Mouse (Mus musculus) ES-Bruce4 (cell line): ENCODE data around the gene Bloc1s6. TPM values are rescaled to one million over a fixed set of nuclear protein-coding genes. Genes with fewer than 3 reads are reported as not detected.

ENCODE experiments used
- H3K27ac ChIP-seq: 2 replicates; pipeline ENCODE4 v1.5.1; 2012; ENCODE audit warnings: low read length, inconsistent platforms; ENCODE audit not compliant: insufficient read depth
- H3K27me3 ChIP-seq: 2 replicates; pipeline ENCODE4 v1.6.1; 2012; ENCODE audit warnings: mild to moderate bottlenecking, low read length, inconsistent platforms; ENCODE audit not compliant: control insufficient read depth, poor library complexity, insufficient read depth, severe bottlenecking
- H3K36me3 ChIP-seq: 2 replicates; pipeline ENCODE4 v1.6.1; 2012; ENCODE audit warnings: inconsistent platforms, mild to moderate bottlenecking, low read length, moderate library complexity; ENCODE audit not compliant: control insufficient read depth, poor library complexity, insufficient read depth, severe bottlenecking
- H3K4me1 ChIP-seq: one replicate; pipeline ENCODE4 v1.8.1; 2011; ENCODE audit warnings: low read length; ENCODE audit not compliant: control insufficient read depth, insufficient read depth
- H3K4me3 ChIP-seq: 2 replicates; pipeline ENCODE4 v1.5.1; 2011; ENCODE audit warnings: low read depth, mild to moderate bottlenecking, low read length
- H3K9ac ChIP-seq: 2 replicates; pipeline ENCODE4 v1.6.1; 2012; ENCODE audit warnings: low read depth, mild to moderate bottlenecking, inconsistent platforms; ENCODE audit not compliant: poor library complexity, severe bottlenecking
- H3K9me3 ChIP-seq: replicated peaks from 2 replicates; pipeline ENCODE4 v1.6.1; 2012; ENCODE audit warnings: mild to moderate bottlenecking, low read length, inconsistent platforms; ENCODE audit not compliant: control insufficient read depth, poor library complexity, insufficient read depth, severe bottlenecking
- CTCF ChIP-seq: IDR thresholded peaks from one replicate; pipeline ENCODE4 v1.8.1; 2011; ENCODE audit warnings: low read depth, low read length
- EP300 ChIP-seq: IDR thresholded peaks from 2 replicates; pipeline ENCODE4 v1.6.1; 2011; ENCODE audit warnings: low read depth, low read length; ENCODE audit not compliant: insufficient read depth
- POLR2A ChIP-seq: IDR thresholded peaks from one replicate; pipeline ENCODE4 v1.8.1; 2011; ENCODE audit warnings: low read length; ENCODE audit not compliant: insufficient read depth
- polyA plus RNA-seq: library from polyadenylated mRNA; stranded (reverse); fragments of >200 nt; gene quantifications from 2 replicates; pipeline ENCODE4 v1.2.4, GENCODE M21; 2011; ENCODE audit warnings: low read depth; ENCODE audit not compliant: missing spikeins, insufficient read depth, insufficient read length

Bloc1s6 gene
- polyA plus RNA-seq, 1 experiment, result 34.8 TPM

DNA sequence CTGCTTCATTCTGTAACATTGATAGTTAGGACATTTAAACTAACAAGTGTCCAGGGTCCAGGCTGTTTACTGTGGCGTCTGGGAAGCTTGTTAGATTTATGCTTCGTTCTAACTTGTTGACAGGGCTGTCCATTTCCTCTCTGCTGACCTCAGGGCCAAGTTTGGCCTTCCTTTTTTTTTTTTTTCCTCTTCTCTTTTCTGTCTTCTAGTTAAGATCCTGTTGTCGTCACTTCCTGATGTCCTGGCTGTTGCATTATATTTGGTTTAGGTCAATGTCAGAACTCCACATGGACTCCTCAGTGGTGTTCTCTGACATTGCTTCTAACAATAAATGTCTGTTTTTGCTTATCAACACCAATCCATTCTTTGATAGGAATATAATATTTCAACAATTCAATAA, 42.1 kb downstream of the Bloc1s6 start:
- no peaks in the 10 kb centered on the region for H3K4me1 ChIP-seq
- no peaks in the 10 kb centered on the region for H3K9me3 ChIP-seq
- H3K27ac ChIP-seq, result no peak overlapping the region
- H3K9ac ChIP-seq, result no peak overlapping the region
- H3K4me3 ChIP-seq, result no peak overlapping the region
- H3K36me3 ChIP-seq, result no peaks in the 10 kb centered on the region
- no peaks in the 10 kb centered on the region for H3K27me3 ChIP-seq
- TF ChIP-seq CTCF (no peak), POLR2A (no peak), EP300 (no peak)

DNA sequence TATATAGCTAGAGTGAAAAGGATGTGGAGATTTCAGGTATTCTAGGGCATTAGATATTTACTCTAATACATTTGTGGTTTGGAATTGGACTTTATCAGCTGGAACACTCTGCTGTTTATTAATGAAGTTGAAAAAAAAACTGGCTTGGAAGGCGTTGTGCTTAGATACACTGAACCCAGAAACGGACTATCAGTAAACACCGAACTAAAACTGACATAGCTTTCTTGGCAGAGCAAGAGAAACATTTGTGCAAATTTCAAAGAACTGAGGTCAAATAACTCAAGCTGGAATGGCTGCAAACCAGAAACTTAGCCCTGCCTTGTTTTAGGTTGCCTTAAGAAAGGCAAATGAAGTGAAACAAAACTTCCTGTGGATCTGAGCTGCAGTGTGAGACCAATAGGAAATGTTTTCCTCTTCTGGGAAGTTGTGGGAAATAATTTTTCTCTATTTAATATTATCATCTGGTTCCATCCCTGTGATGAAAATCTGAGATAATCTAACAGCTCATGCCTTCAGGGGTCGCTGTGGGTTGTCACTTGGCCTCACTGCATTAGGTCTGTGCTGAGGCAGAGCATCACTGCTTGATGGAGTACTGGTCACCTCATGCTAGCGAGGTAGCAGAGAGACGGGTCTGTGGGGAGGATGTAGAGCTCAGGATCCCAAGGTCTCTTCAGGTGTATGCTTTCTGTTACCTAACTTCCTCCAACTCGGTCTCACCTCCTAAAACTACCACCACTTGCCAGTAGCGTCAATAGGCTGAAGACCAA, 43.5 kb downstream of the Bloc1s6 start:
- no peaks in the 10 kb centered on the region for H3K4me1 ChIP-seq
- H3K9ac ChIP-seq, result no peak overlapping the region
- no peaks in the 10 kb centered on the region for H3K36me3 ChIP-seq
- no peaks in the 10 kb centered on the region for H3K9me3 ChIP-seq
- TF ChIP-seq CTCF, result no peak
- TF ChIP-seq POLR2A, result no peak
- no peak for TF ChIP-seq EP300
- no peak overlapping the region for H3K4me3 ChIP-seq
- H3K27ac ChIP-seq, result no peak overlapping the region
- no peaks in the 10 kb centered on the region for H3K27me3 ChIP-seq

DNA sequence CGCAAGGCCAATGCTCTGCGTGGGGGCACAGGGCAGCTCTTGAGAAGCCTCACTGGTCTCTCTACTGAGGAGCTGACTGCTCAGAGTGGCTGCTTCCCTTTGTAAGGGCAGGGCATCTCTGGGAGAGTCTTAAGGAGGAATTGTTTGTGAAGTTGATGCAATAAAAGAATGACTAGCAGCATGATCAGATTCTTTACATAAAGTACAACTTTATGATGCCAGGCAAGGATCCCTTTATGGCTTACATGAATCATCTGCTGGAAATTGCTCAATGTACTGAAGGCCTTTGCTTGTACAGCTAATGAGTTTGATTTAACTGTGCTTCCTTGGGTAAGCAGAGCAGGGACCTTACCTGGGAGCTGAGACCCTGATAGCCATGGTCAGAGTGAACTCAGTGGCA, 45.4 kb downstream of the Bloc1s6 start:
- H3K27ac ChIP-seq, result no peak overlapping the region
- no peaks in the 10 kb centered on the region for H3K4me1 ChIP-seq
- no peak overlapping the region for H3K9ac ChIP-seq
- no peaks in the 10 kb centered on the region for H3K27me3 ChIP-seq
- no peaks in the 10 kb centered on the region for H3K9me3 ChIP-seq
- no peak overlapping the region for H3K4me3 ChIP-seq
- no peaks in the 10 kb centered on the region for H3K36me3 ChIP-seq
- TF ChIP-seq POLR2A (no peak), CTCF (no peak), EP300 (no peak)

DNA sequence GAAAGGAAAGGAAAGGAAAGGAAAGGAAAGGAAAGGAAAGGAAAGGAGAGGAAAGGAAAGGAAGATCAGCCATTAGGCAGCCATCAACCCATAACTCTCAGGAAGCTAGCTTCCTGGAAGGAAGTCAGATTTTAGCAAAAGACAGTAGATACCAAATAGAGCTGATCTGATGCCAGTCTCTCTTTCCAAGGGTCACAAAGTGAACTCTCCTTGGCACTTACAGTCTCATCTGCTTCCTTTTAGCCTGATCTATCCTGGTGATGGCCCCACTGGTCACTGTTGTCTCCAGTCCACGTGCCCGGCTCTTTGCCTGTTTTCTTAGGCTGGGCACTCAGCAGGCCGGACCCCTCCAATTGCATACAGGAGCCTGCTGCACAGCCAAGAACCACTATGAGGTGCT, 46.4 kb downstream of the Bloc1s6 start:
- TF ChIP-seq CTCF (no peak), EP300 (no peak), POLR2A (no peak)
- Histone ChIP-seq H3K9me3 (no peaks in the 10 kb centered on the region), H3K4me3 (no peak overlapping the region), H3K27ac (no peak overlapping the region), H3K36me3 (no peaks in the 10 kb centered on the region), H3K27me3 (no peaks in the 10 kb centered on the region), H3K9ac (no peak overlapping the region), H3K4me1 (no peaks in the 10 kb centered on the region)

DNA sequence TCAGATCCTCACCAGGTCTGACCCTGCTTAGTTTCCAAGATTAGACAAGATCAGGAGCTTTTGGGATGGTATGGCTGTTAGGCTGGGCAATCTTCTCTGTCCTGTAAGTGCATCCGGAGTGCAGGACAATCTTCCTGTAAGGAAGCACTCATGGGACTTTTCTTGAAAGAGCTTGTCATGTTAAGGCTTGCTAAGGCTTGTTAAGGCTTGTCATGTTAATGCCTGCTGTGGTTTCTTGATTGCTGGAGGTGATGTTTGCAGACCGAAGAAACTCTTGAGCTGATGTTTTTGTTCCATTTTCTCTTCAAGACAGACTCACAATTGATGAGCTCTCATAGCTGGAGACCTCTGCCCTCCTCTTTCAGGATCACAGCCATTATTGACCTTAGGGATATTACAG, 47.9 kb downstream of the Bloc1s6 start:
- H3K4me3 ChIP-seq, result no peak overlapping the region
- no peak overlapping the region for H3K27ac ChIP-seq
- no peaks in the 10 kb centered on the region for H3K36me3 ChIP-seq
- TF ChIP-seq EP300, result no peak
- TF ChIP-seq POLR2A, result no peak
- TF ChIP-seq CTCF, result no peak
- no peaks in the 10 kb centered on the region for H3K27me3 ChIP-seq
- no peaks in the 10 kb centered on the region for H3K9me3 ChIP-seq
- no peaks in the 10 kb centered on the region for H3K4me1 ChIP-seq
- H3K9ac ChIP-seq, result no peak overlapping the region

DNA sequence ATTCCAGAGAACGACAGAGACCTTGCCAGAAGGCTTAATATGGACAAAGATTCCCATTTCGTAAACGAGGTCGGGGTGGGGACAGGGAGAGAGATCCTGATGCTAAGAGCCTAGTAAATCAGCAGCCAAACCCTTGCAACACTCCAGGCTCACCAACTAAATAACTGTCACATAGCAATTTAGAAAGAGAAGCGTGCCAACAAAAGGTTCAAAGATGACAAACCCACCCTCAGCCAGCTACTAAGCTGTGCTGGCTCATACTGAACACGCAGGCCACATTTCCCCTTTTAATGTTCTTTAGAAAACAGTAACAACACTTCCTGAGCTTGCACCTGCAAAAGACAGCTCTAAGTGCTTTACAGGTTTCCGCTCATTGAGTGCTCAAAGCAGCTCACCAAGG, 51.0 kb downstream of the Bloc1s6 start:
- H3K27me3 ChIP-seq, result no peaks in the 10 kb centered on the region
- H3K4me3 ChIP-seq, result no peak overlapping the region
- no peaks in the 10 kb centered on the region for H3K36me3 ChIP-seq
- no peaks in the 10 kb centered on the region for H3K9me3 ChIP-seq
- TF ChIP-seq POLR2A, result no peak
- TF ChIP-seq EP300, result no peak
- no peak for TF ChIP-seq CTCF
- no peak overlapping the region for H3K9ac ChIP-seq
- no peaks in the 10 kb centered on the region for H3K4me1 ChIP-seq
- H3K27ac ChIP-seq, result no peak overlapping the region
